Mouse (Mus musculus) CH12.LX (cell line): ENCODE measurements around the gene Smyd3. TPM values are rescaled to one million over a fixed set of nuclear protein-coding genes. Genes with fewer than 3 reads are reported as not detected.

Experiments
- DNase-seq: peaks from one replicate; pipeline ENCODE4 v3.0.0-alpha.2; 2013; ENCODE audit errors: extremely low read depth
- H3K27ac ChIP-seq: 2 replicates; pipeline ENCODE4 v1.5.1; 2012; ENCODE audit warnings: low read depth, mild to moderate bottlenecking, control low read depth, moderate library complexity; ENCODE audit not compliant: insufficient read depth
- H3K27me3 ChIP-seq: replicated peaks from 2 replicates; pipeline ENCODE3; 2012; ENCODE audit warnings: inconsistent platforms
- H3K36me3 ChIP-seq, 2 experiments: replicated peaks in 1 of 2; 2 replicates each; pipeline versions ENCODE3 to v1.6.1; 2012; ENCODE audit warnings: inconsistent platforms in 1 of 2, low read length in 1 of 2, mild to moderate bottlenecking in 1 of 2, mixed read lengths in 1 of 2, moderate library complexity in 1 of 2; ENCODE audit not compliant: control insufficient read depth in 1 of 2, insufficient read depth in 1 of 2
- H3K4me1 ChIP-seq, 2 experiments: 2 replicates each; pipeline ENCODE4 v1.6.1; 2012; ENCODE audit warnings: inconsistent platforms in 1 of 2, moderate library complexity in 1 of 2; ENCODE audit not compliant: insufficient read depth in 2 of 2, control insufficient read depth in 1 of 2
- H3K4me2 ChIP-seq: 2 replicates; pipeline ENCODE4 v1.6.1; 2012; ENCODE audit warnings: low read depth, mild to moderate bottlenecking, control low read depth; ENCODE audit not compliant: poor library complexity, insufficient read depth, severe bottlenecking
- H3K4me3 ChIP-seq, 3 experiments: fragments of 150-350 bp in 1 of 3; sonication (generic) in 1 of 3; replicated peaks in 1 of 3; 2 replicates each; pipeline versions ENCODE3 to v1.5.1; 2011 to 2012; ENCODE audit warnings: low read depth in 2 of 3, low read length in 2 of 3, mild to moderate bottlenecking in 2 of 3, moderate library complexity in 2 of 3, control low read depth in 1 of 3, improper control_type of control experiment in 1 of 3, inconsistent platforms in 1 of 3, mixed read lengths in 1 of 3; ENCODE audit not compliant: poor library complexity in 1 of 3
- H3K79me2 ChIP-seq: replicated peaks from 2 replicates; pipeline ENCODE4 v1.6.1; 2012; ENCODE audit warnings: mild to moderate bottlenecking, moderate library complexity; ENCODE audit not compliant: control insufficient read depth, poor library complexity, insufficient read depth, severe bottlenecking; ENCODE audit errors: extremely low read depth
- H3K9ac ChIP-seq: 2 replicates; pipeline ENCODE4 v1.6.1; 2012; ENCODE audit warnings: low read depth, mild to moderate bottlenecking, control low read depth, moderate library complexity; ENCODE audit not compliant: insufficient read depth
- H3K9me3 ChIP-seq: replicated peaks from 2 replicates; pipeline ENCODE3; 2012; ENCODE audit warnings: low read length, inconsistent platforms, mixed read lengths
- BHLHE40 ChIP-seq: IDR thresholded peaks from 2 replicates; pipeline ENCODE4 v1.6.1; 2011; ENCODE audit warnings: mild to moderate bottlenecking, low read depth, low read length, improper control_type of control experiment
- CTCF ChIP-seq, 2 experiments: IDR thresholded peaks in 1 of 2; conservative IDR thresholded peaks in 1 of 2; 2 replicates each; pipeline ENCODE4 v1.5.1; 2011 to 2012; ENCODE audit warnings: low read depth in 2 of 2, low read length in 2 of 2, improper control_type of control experiment in 1 of 2, inconsistent platforms in 1 of 2, mild to moderate bottlenecking in 1 of 2, moderate library complexity in 1 of 2
- E2F4 ChIP-seq: IDR thresholded peaks from 2 replicates; pipeline ENCODE4 v1.6.1; 2011; ENCODE audit warnings: low read depth, low read length, improper control_type of control experiment; ENCODE audit not compliant: insufficient replicate concordance
- ETS1 ChIP-seq: conservative IDR thresholded peaks from 2 replicates; pipeline ENCODE4 v1.6.1; 2012; ENCODE audit warnings: low read depth, mild to moderate bottlenecking, inconsistent platforms, low read length, improper control_type of control experiment, moderate library complexity
- IRF4 ChIP-seq: IDR thresholded peaks from 2 replicates; pipeline ENCODE4 v1.6.1; 2014; ENCODE audit warnings: low read depth, mild to moderate bottlenecking, inconsistent platforms, low read length, improper control_type of control experiment
- JUN ChIP-seq: IDR thresholded peaks from 2 replicates; pipeline ENCODE4 v1.6.1; 2011; ENCODE audit warnings: low read depth, mild to moderate bottlenecking, low read length, improper control_type of control experiment, moderate library complexity; ENCODE audit not compliant: insufficient read depth
- MAZ ChIP-seq: IDR thresholded peaks from 2 replicates; pipeline ENCODE4 v1.6.1; 2012; ENCODE audit warnings: low read depth, mild to moderate bottlenecking, inconsistent platforms, low read length, improper control_type of control experiment, moderate library complexity
- MYC ChIP-seq: IDR thresholded peaks from 2 replicates; pipeline ENCODE4 v1.6.1; 2011; ENCODE audit warnings: low read depth, mild to moderate bottlenecking, improper control_type of control experiment, low read length
- NELFE ChIP-seq: IDR thresholded peaks from 2 replicates; pipeline ENCODE4 v1.6.1; 2011; ENCODE audit warnings: low read depth, low read length, improper control_type of control experiment
- PAX5 ChIP-seq: IDR thresholded peaks from 2 replicates; pipeline ENCODE4 v1.6.1; 2012; ENCODE audit warnings: low read length, inconsistent platforms, mixed read lengths
- RCOR1 ChIP-seq: conservative IDR thresholded peaks from 2 replicates; pipeline ENCODE4 v1.6.1; 2012; ENCODE audit warnings: low read depth, mild to moderate bottlenecking, inconsistent platforms, low read length, improper control_type of control experiment
- SMC3 ChIP-seq: IDR thresholded peaks from 2 replicates; pipeline ENCODE4 v1.6.1; 2011; ENCODE audit warnings: low read depth, low read length, improper control_type of control experiment
- TBP ChIP-seq: conservative IDR thresholded peaks from 2 replicates; pipeline ENCODE4 v1.6.1; 2011; ENCODE audit warnings: low read depth, low read length, improper control_type of control experiment
- TCF12 ChIP-seq: IDR thresholded peaks from 2 replicates; pipeline ENCODE4 v1.6.1; 2014; ENCODE audit warnings: low read depth, mild to moderate bottlenecking, inconsistent platforms, low read length, improper control_type of control experiment
- USF2 ChIP-seq: conservative IDR thresholded peaks from 2 replicates; pipeline ENCODE4 v1.6.1; 2011; ENCODE audit warnings: low read depth, low read length, improper control_type of control experiment
- ZKSCAN1 ChIP-seq: IDR thresholded peaks from 2 replicates; pipeline ENCODE4 v1.6.1; 2012; ENCODE audit warnings: low read depth, inconsistent platforms, low read length, improper control_type of control experiment, borderline replicate concordance
- ZMIZ1 ChIP-seq: IDR thresholded peaks from 2 replicates; pipeline ENCODE4 v1.6.1; 2012; ENCODE audit warnings: low read depth, mild to moderate bottlenecking, inconsistent platforms, low read length, improper control_type of control experiment
- dilution Hi-C: fragments of 300-500 bp; cut with MboI; formaldehyde crosslinking; loops from 2 replicates; pipeline ENCODE4 v1.14.3; 2020; ENCODE audit warnings: low sequenced_read_pairs; ENCODE audit not compliant: extremely low pct_unique_long_range_greater_than_20kb, extremely low pct_ligation_motif_present
- in situ Hi-C: fragments of 300-500 bp; cut with MboI; formaldehyde crosslinking; loops from 3 replicates; pipeline ENCODE4 v1.14.3; 2019; ENCODE audit warnings: low sequenced_read_pairs, low pct_ligation_motif_present, low pct_unique_long_range_greater_than_20kb, mixed read lengths
- polyA plus RNA-seq: library from polyadenylated mRNA; unstranded; fragments of >175 nt; gene quantifications from 2 replicates; pipeline ENCODE4 v1.2.1, GENCODE M21; 2012; ENCODE audit warnings: low read depth; ENCODE audit not compliant: insufficient read length
- total RNA-seq, 2 experiments: library from RNA; depleted of rRNA; stranded (reverse); fragments of 300-350 nt in 1 of 2; fragments of >200 nt in 1 of 2; gene quantifications; 2 replicates each; pipeline ENCODE4 v1.2.3; 2012 to 2014

The Smyd3 gene
- total and polyA plus RNA-seq, 3 experiments: 11.4 to 12.5 (median 11.8) TPM

- Histone ChIP-seq H3K9me3 (no peaks in the 10 kb centered on the region), H3K79me2 (no peaks in the 10 kb centered on the region), H3K4me2 (no peak overlapping the region)
- DNase-seq: no peak
- no peak for TF ChIP-seq TCF12
- no peak for TF ChIP-seq RCOR1
- TF ChIP-seq, all 38 proteins: peak for 0
- H3K27ac ChIP-seq: no peak overlapping the region
- dilution Hi-C loops (no loop called here), in situ Hi-C loops (no loop called here)
- H3K4me1 ChIP-seq: no peaks in the 10 kb centered on the region
- H3K36me3 ChIP-seq: no peaks in the 10 kb centered on the region
- no peak overlapping the region for H3K9ac ChIP-seq
- H3K4me3 ChIP-seq: no peak overlapping the region
- H3K27me3 ChIP-seq: no peaks in the 10 kb centered on the region
These were observed 583.7 kb downstream of the Smyd3 start for GRCm38 (mm10) chr1:178933953-178934637.

GRCm38 (mm10) chr1:178929531-178929930, 588.3 kb downstream of the Smyd3 start:
- dilution Hi-C loops: no loop called here
- DNase-seq: no peak

GRCm38 (mm10) chr1:178924492-178925183, 593.2 kb downstream of the Smyd3 start:
- dilution Hi-C loops: no loop called here
- peak; percentile 43 for DNase-seq
- H3K4me1 ChIP-seq: peaks cover 0 to 13% of the 10 kb centered on the region in 2 experiments; a peak in 2 of 4 replicates
- H3K4me2 ChIP-seq: no peak overlapping the region
- H3K36me3 ChIP-seq: no peaks in the 10 kb centered on the region
- TF ChIP-seq TBP (no peak), NELFE (no peak), MAZ (no peak)
- H3K27ac ChIP-seq: no peak overlapping the region
- no peaks in the 10 kb centered on the region for H3K79me2 ChIP-seq
- H3K4me3 ChIP-seq: no peak overlapping the region
- no peaks in the 10 kb centered on the region for H3K9me3 ChIP-seq
- in situ Hi-C loops: no loop called here
- no peaks in the 10 kb centered on the region for H3K27me3 ChIP-seq
- H3K9ac ChIP-seq: no peak overlapping the region

More at GRCm38 (mm10) chr1:178929531-178929930, 588.3 kb downstream of the Smyd3 start:
- H3K9me3 ChIP-seq: no peaks in the 10 kb centered on the region
- no peak overlapping the region for H3K27ac ChIP-seq
- no peaks in the 10 kb centered on the region for H3K27me3 ChIP-seq
- H3K4me3 ChIP-seq: no peak overlapping the region
- H3K4me1 ChIP-seq: peaks cover 0 to 6% of the 10 kb centered on the region in 2 experiments; a peak in 2 of 4 replicates
- in situ Hi-C loops: no loop called here
- H3K79me2 ChIP-seq: no peaks in the 10 kb centered on the region
- TF ChIP-seq ETS1 (no peak), CTCF (conservative IDR thresholded peaks at IDR 0.05 in 1 of 2, IDR thresholded peaks at IDR 0.05 in 1 of 2; ENCODE audit: low read depth in 2 of 2, low read length in 2 of 2) (no peak), ZMIZ1 (no peak), USF2 (no peak), PAX5 (no peak), ZKSCAN1 (no peak), IRF4 (no peak), SMC3 (no peak), BHLHE40 (no peak), E2F4 (no peak), JUN (no peak), MYC (no peak), MAZ (no peak), TBP (no peak)
- H3K9ac ChIP-seq: no peak overlapping the region
- H3K36me3 ChIP-seq: no peaks in the 10 kb centered on the region
- no peak overlapping the region for H3K4me2 ChIP-seq
